In the genomic region with DNA sequence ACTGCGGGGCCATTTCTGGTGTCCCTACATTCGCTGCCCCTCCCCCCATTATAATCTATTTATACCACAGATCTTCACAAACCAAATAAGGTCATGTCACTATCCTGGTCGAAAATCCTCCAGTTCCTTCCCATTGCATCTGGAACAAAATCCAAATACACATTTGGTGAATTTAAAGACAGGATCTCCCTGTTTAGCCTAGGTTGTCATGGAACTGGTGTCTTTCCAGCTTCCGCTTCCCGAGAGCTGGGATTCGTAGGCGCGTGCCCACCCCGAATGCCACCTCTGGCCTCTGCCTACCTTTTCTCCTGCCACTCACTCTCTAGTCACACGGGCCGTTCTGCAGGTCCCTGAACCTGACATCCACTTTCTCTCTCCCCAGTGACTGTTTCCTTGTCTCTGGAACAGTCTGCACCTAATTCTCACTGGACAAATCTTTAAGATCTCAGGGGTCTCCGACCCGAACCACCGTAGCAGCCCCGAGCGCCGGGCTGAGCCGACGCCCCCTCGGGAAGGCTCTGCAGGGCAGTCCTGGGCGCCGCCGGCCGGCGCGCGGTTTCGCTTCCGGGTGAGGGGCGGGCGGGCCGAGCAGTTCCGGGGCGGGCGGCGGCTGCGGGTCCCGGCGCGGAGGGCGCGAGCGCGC, we compare ENCODE assay signal across 8 mouse cellular contexts. TPM values are rescaled to one million over a fixed set of nuclear protein-coding genes. Genes with fewer than 3 reads are reported as not detected.
DNase-seq lines count a peak whose midpoint lies in the region; ATAC-seq lines count a peak whose summit lies in the region.

A gene (plus strand): TSS at position 618 of the 643 bp plus-strand sequence.

- no peaks in the 10 kb centered on the region for H3K36me3 ChIP-seq in hindbrain, embryonic 14.5 days (replicated peaks; ENCODE audit: control insufficient read depth, insufficient read depth)

- WGBS in hindbrain, embryonic 14.5 days = under 1% methylated on average over 44 of the region's 44 CpGs

- H3K9ac ChIP-seq in hindbrain, embryonic 14.5 days = peak within 1 kb of the TSS; percentile 89

- peak; percentile 61 for DNase-seq in T-cell, adult 2 months (ENCODE audit: low spot score)
- DNase-seq in cerebellum, postnatal 25 days = peak; percentile 82 to 90
- DNase-seq in frontal cortex, postnatal 36 days (ENCODE audit: low spot score in 2 of 2) = peak; percentile 59 to 71
- DNase-seq in hindbrain, embryonic 14.5 days (ENCODE audit: low spot score) = peak; percentile 80
- DNase-seq in left cerebral cortex, adult 11 months (ENCODE audit: low spot score) = peak; percentile 38
- peak; percentile 63 for DNase-seq in lung, postnatal 36 days
- peak; percentile 85 for DNase-seq in retina, postnatal 1 day
- peak; percentile 68 for DNase-seq in urinary bladder, postnatal 14 days (ENCODE audit: low spot score)

- H3K4me1 ChIP-seq in hindbrain, embryonic 14.5 days (replicated peaks; ENCODE audit: control insufficient read depth, insufficient read depth, low read length) = peaks cover 35% of the 10 kb centered on the region

- no peaks in the 10 kb centered on the region for H3K27me3 ChIP-seq in hindbrain, embryonic 14.5 days (ENCODE audit: control insufficient read depth, insufficient read depth, low read length)

- peak within 1 kb of the TSS; percentile 77 for H3K27ac ChIP-seq in hindbrain, embryonic 14.5 days

- peak; percentile 96 for ATAC-seq in hindbrain, embryonic 14.5 days (ENCODE audit: low FRiP score)

- H3K4me2 ChIP-seq in hindbrain, embryonic 14.5 days (replicated peaks) = peak within 1 kb of the TSS; percentile 78

- peak within 1 kb of the TSS; percentile 95 for H3K4me3 ChIP-seq in hindbrain, embryonic 14.5 days (replicated peaks; ENCODE audit: low read length)

- H3K9me3 ChIP-seq in hindbrain, embryonic 14.5 days (ENCODE audit: control insufficient read depth, low read length) = no peaks in the 10 kb centered on the region

RNA-seq across cellular contexts. Expression of the gene that starts here (rescaled TPM):
- polyA plus RNA-seq in hindbrain, embryonic 14.5 days (2014; fragmentation: Nextera tagmentation; extraction: Ambion mirVana) = 13.1 and 13.6 TPM in 2 replicates

Comparison
In these comparisons a context has a peak if more than half of its experiments do, and no peak if none do; other contexts are left out.
1. Peak in every context shown above with its lines: DNase-seq, ATAC-seq, H3K4me3 ChIP-seq and H3K27ac ChIP-seq.